Mouse (Mus musculus): ENCODE results near the gene Ranbp10. TPM values are rescaled to one million over a fixed set of nuclear protein-coding genes. Genes with fewer than 3 reads are reported as not detected.
A peak's percentile ranks its signal among the peaks of the same experiment; 100 is the strongest.

The Ranbp10 gene
- polyA plus RNA-seq, 1 experiment from 2014 or later: 15.1 TPM

DNA sequence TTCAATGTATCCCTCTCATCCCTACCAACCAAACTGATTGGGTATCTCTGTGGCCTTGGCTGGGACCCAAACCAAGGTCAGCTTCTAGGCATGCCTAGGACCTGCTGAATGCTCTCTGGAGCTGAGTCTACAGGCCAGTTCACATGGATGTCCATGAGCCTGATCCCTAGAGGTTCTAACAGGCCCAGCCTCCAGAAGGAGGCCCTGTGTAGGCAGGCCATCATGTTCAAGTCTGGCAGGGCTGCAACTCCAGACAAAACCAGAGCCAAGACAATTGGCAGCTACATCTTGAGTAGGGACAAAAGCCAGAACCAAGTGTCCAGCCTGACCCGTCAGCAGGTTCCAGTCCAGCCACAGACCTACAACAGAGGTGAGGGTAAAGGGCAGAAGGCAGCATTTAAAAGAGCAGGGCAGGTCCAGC, 53.7 kb downstream of the Ranbp10 start:
- Histone ChIP-seq H3K4me3 (no peak overlapping the region), H3K9me3 (no peaks in the 10 kb centered on the region), H3K27me3 (no peaks in the 10 kb centered on the region), H3K36me3 (peaks cover 84% of the 10 kb centered on the region), H3K4me1 (no peaks in the 10 kb centered on the region), H3K9ac (replicated peaks) (no peak overlapping the region), H3K27ac (replicated peaks) (no peak overlapping the region), H3K4me2 (replicated peaks) (no peak overlapping the region)
- WGBS: 97% methylated on average over 1 of the region's 1 CpGs
- ATAC-seq (ENCODE audit: low FRiP score, low read depth): no peak

DNA sequence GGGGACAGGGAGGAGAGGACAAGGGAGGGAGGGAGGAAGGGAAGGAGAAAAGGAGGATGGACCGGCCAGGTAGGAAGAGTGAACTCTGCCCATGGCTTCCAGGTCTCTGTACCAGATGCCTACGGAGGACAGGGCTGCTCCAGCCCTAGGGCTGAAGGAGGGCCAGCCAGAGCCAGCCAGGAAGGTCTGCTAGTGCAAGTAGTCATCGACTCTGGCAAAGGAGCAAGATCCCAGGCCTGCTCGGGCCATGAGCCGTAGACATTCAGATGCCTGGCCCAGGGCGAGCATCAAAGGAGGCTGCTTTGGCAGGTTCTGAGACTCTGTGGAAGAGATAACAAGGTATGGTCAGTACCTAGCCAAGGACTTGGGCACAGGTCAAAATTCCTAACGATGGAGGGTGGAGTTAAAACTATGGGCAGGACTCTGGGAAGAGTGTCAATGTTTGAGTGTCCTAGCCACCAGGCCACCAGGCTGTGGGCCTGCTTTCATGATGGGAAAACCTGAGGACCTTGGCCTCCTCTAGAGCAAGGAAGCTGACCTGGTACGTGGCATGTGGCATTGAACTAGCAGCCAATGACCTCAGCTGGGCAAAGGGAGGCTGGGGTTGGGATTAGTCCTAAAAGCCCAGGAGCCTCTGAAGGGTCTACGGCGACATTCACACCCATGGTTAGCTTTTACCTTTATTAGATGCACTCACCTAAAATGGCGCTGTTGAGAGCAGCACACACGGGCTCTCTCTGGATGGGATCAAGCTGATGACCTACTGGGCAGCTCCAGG, 55.6 kb downstream of the Ranbp10 start:
- Histone ChIP-seq H3K4me2 (replicated peaks) (no peak overlapping the region), H3K36me3 (peaks cover 78% of the 10 kb centered on the region), H3K9ac (replicated peaks) (no peak overlapping the region), H3K4me1 (no peaks in the 10 kb centered on the region), H3K9me3 (no peaks in the 10 kb centered on the region), H3K4me3 (no peak overlapping the region), H3K27me3 (no peaks in the 10 kb centered on the region), H3K27ac (replicated peaks) (no peak overlapping the region)
- 95% methylated on average over 12 of the region's 12 CpGs for WGBS
- no peak for ATAC-seq (ENCODE audit: low FRiP score, low read depth)

GRCm38 (mm10) chr8:105770609-105771008, 56.5 kb downstream of the Ranbp10 start:
- Histone ChIP-seq H3K4me3 (no peak overlapping the region), H3K4me2 (replicated peaks) (no peak overlapping the region), H3K27ac (replicated peaks) (no peak overlapping the region), H3K9me3 (no peaks in the 10 kb centered on the region), H3K27me3 (no peaks in the 10 kb centered on the region), H3K4me1 (no peaks in the 10 kb centered on the region), H3K36me3 (peaks cover 72% of the 10 kb centered on the region), H3K9ac (replicated peaks) (no peak overlapping the region)
- 0 out of 2 replicates have a peak, but pooled peaks have one; percentile 30 for ATAC-seq (ENCODE audit: low FRiP score, low read depth)
- 82% methylated on average over 1 of the region's 1 CpGs for WGBS

DNA sequence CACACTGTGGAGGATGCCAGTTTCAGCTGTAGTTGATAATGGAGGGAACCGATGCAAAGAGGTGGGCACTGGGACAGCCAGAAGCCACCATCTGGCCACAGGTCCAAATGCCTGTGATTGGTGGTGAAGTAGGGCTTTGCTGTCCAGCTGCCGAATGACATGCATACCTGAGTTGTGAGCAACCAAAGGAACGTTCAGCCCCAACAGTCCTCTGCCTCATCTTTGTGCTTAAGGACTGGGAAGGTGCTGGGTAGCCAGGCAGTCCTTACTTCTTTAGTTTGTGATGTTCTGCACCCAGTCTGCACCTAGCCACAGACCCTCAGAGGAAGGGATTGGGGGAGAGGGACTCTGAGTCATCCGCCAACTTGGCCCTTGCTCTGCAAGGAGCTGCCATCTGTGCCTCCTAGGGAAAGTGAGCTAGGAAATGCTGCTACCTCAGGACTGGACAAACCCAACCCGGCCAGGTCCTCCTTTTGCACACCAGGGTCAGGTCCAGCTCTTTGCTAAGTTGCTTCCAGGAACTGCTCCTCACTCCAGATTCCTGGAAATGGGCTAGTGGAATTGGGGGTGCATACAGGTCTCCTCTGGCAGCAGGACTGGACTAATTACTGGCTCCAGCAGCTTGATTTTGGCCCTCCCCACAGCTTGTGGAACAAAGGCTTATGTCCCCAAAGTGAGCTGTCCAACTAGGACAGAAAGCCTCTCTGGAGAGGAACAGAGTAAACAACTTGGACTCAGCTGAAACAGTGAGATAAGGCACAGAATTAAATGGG, 58.5 kb downstream of the Ranbp10 start:
- no peak overlapping the region for H3K4me2 ChIP-seq (replicated peaks)
- H3K9me3 ChIP-seq: no peaks in the 10 kb centered on the region
- WGBS: 89% methylated on average over 5 of the region's 5 CpGs
- H3K9ac ChIP-seq (replicated peaks): no peak overlapping the region
- no peaks in the 10 kb centered on the region for H3K27me3 ChIP-seq
- no peaks in the 10 kb centered on the region for H3K4me1 ChIP-seq
- H3K27ac ChIP-seq (replicated peaks): no peak overlapping the region
- peaks cover 54% of the 10 kb centered on the region for H3K36me3 ChIP-seq
- no peak for ATAC-seq (ENCODE audit: low FRiP score, low read depth)
- no peak overlapping the region for H3K4me3 ChIP-seq

- ATAC-seq (ENCODE audit: low FRiP score, low read depth): peak; percentile 98
- 5% methylated on average over 57 of the region's 57 CpGs for WGBS
- Histone ChIP-seq H3K9me3 (no peaks in the 10 kb centered on the region), H3K27me3 (no peaks in the 10 kb centered on the region), H3K4me1 (peaks cover 19% of the 10 kb centered on the region), H3K4me2 (replicated peaks) (peak within 1 kb of the TSS; percentile 75), H3K4me3 (peak within 1 kb of the TSS; percentile 84), H3K36me3 (no peaks in the 10 kb centered on the region), H3K9ac (replicated peaks) (peak within 1 kb of the TSS; percentile 89), H3K27ac (replicated peaks) (peak within 1 kb of the TSS; percentile 88)
Measured at GRCm38 (mm10) chr8:105758277-105759108, 68.7 kb downstream of the Ranbp10 start, which contains the start of gene Gfod2. Gfod2 (minus strand) TSS chr8:105758664.

GRCm38 (mm10) chr8:105757796-105758276, 69.3 kb downstream of the Ranbp10 start:
- peak overlapping the region; percentile 84 for H3K4me3 ChIP-seq
- ATAC-seq (ENCODE audit: low FRiP score, low read depth): no peak; the same call in 1 of the 2 replicates
- peaks cover 19% of the 10 kb centered on the region for H3K4me1 ChIP-seq
- H3K27me3 ChIP-seq: no peaks in the 10 kb centered on the region
- H3K36me3 ChIP-seq: no peaks in the 10 kb centered on the region
- H3K9me3 ChIP-seq: no peaks in the 10 kb centered on the region
- peak overlapping the region; percentile 75 for H3K4me2 ChIP-seq (replicated peaks)
- H3K27ac ChIP-seq (replicated peaks): peak overlapping the region; percentile 88
- peak overlapping the region; percentile 89 for H3K9ac ChIP-seq (replicated peaks)
- 2% methylated on average over 12 of the region's 12 CpGs for WGBS

GRCm38 (mm10) chr8:105754688-105755087, 72.5 kb downstream of the Ranbp10 start:
- Histone ChIP-seq H3K9ac (replicated peaks) (no peak overlapping the region), H3K4me3 (no peak overlapping the region), H3K36me3 (no peaks in the 10 kb centered on the region), H3K9me3 (no peaks in the 10 kb centered on the region), H3K27me3 (no peaks in the 10 kb centered on the region), H3K27ac (replicated peaks) (no peak overlapping the region), H3K4me2 (replicated peaks) (no peak overlapping the region), H3K4me1 (peaks cover 36% of the 10 kb centered on the region)
- ATAC-seq (ENCODE audit: low FRiP score, low read depth): no peak
- WGBS: 84% methylated on average over 2 of the region's 2 CpGs

DNA sequence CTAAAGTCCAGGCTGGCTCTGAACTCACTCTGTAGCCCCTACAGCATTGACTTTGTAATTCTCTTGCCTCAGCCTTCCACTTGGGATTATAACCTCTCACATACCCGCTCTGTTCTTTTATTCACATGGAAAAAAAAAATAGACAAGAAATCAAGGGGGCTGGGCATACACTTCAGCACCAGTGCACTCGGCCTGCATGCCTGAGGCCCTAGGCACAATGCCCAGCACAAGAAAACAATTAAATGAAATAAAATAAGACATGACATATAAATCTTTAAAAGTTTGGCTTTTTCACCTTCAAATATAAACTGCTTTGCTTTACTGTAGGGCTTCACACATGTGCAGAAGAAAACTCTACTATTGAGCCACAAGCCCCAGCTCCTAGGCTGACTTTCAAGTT, 73.2 kb downstream of the Ranbp10 start:
- H3K4me2 ChIP-seq (replicated peaks): no peak overlapping the region
- H3K36me3 ChIP-seq: no peaks in the 10 kb centered on the region
- H3K9ac ChIP-seq (replicated peaks): no peak overlapping the region
- H3K27me3 ChIP-seq: no peaks in the 10 kb centered on the region
- no peak overlapping the region for H3K4me3 ChIP-seq
- H3K9me3 ChIP-seq: no peaks in the 10 kb centered on the region
- H3K27ac ChIP-seq (replicated peaks): no peak overlapping the region
- ATAC-seq (ENCODE audit: low FRiP score, low read depth): no peak
- peaks cover 38% of the 10 kb centered on the region for H3K4me1 ChIP-seq
- 79% methylated on average over 2 of the region's 2 CpGs for WGBS

- H3K36me3 ChIP-seq: no peaks in the 10 kb centered on the region
- peaks cover 27% of the 10 kb centered on the region for H3K4me1 ChIP-seq
- no peak overlapping the region; the same call in 1 of the 2 replicates for H3K9ac ChIP-seq (replicated peaks)
- 0 out of 2 replicates have a peak overlapping the region, but pooled peaks have one; percentile 2 for H3K4me3 ChIP-seq
- no peak for ATAC-seq (ENCODE audit: low FRiP score, low read depth)
- peak overlapping the region; percentile 18 for H3K4me2 ChIP-seq (replicated peaks)
- H3K27me3 ChIP-seq: no peaks in the 10 kb centered on the region
- H3K27ac ChIP-seq (replicated peaks): peak overlapping the region; percentile 49; the same call in 1 of the 2 replicates
- no peaks in the 10 kb centered on the region for H3K9me3 ChIP-seq
- WGBS: 19% methylated on average over 11 of the region's 11 CpGs
Measured at GRCm38 (mm10) chr8:105750606-105751005, 76.5 kb downstream of the Ranbp10 start.

DNA sequence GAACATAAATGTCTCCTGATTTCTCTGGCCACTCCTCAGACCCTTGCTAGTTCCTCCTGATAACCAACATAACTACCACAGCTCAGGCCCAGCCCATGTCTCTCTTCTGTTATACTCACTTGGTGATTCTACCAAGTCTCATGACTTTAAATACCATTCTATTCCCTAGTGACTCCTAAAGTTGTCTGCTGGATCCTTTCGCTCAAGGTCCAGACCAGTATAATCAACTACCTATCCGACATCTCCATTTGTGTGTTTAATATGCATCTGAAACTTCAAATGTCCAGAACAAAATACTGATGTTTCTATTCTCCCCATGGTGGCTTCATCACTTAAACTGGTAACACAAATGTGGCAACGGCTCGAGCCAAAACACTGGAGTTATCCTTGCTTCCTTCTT, 83.8 kb downstream of the Ranbp10 start:
- Histone ChIP-seq H3K27me3 (no peaks in the 10 kb centered on the region), H3K4me2 (replicated peaks) (no peak overlapping the region), H3K9me3 (no peaks in the 10 kb centered on the region), H3K4me3 (no peak overlapping the region), H3K36me3 (no peaks in the 10 kb centered on the region), H3K4me1 (no peaks in the 10 kb centered on the region), H3K27ac (replicated peaks) (no peak overlapping the region), H3K9ac (replicated peaks) (no peak overlapping the region)
- no peak for ATAC-seq (ENCODE audit: low FRiP score, low read depth)
- 97% methylated on average over 4 of the region's 4 CpGs for WGBS

DNA sequence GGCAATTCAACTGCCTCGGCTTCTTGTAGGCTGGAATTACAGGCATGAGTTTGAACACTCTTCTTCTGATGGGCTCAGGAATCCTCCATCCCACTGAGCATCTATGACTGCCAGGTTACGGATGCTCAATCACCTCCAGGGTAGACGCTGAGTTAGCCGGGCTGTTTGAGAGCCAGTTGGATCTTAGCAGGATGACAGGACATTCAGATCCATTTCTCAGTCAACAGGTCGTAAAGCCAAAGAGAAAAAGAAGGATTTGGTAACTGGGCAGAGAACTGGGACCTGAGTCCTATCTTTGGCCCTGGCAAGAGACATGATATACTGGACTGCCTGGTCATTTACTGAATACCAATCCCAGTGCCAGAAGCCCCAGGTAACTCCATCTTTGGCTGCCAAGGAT, 87.9 kb downstream of the Ranbp10 start:
- ATAC-seq (ENCODE audit: low FRiP score, low read depth): no peak
- Histone ChIP-seq H3K27me3 (no peaks in the 10 kb centered on the region), H3K4me2 (replicated peaks) (no peak overlapping the region), H3K36me3 (no peaks in the 10 kb centered on the region), H3K9ac (replicated peaks) (no peak overlapping the region), H3K27ac (replicated peaks) (no peak overlapping the region), H3K9me3 (no peaks in the 10 kb centered on the region), H3K4me1 (no peaks in the 10 kb centered on the region), H3K4me3 (no peak overlapping the region)
- 94% methylated on average over 5 of the region's 5 CpGs for WGBS

All from midbrain, embryonic 12.5 days (tissue).